Mouse (Mus musculus) B cell, adult 2 months (primary cell): ENCODE measurements around the gene Traf1.

Source experiments
- DNase-seq, 2 experiments: peaks; one replicate each; pipeline ENCODE4 v3.0.0; 2022

Gene Traf1

DNA sequence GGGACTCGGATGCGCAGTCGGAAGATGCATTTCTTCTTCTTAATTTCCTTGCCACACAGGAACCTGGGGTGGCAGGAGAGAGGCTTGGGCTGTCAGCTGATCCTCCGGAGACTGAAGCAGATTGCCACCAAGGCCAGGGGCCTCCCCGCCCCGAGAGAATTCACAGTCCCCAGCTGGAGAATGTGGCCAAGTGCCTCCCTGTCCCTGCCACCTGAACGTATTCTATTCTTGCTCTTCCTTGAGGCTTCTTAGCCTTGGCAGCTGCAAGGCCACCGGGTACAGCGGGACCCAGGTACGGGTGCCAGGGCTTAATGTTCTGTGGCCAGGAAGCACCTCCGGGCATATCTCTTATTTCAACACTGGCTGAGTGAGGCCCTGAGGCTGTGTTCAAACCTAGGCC, 61.9 kb downstream of the Traf1 start:
- no peak for DNase-seq

DNA sequence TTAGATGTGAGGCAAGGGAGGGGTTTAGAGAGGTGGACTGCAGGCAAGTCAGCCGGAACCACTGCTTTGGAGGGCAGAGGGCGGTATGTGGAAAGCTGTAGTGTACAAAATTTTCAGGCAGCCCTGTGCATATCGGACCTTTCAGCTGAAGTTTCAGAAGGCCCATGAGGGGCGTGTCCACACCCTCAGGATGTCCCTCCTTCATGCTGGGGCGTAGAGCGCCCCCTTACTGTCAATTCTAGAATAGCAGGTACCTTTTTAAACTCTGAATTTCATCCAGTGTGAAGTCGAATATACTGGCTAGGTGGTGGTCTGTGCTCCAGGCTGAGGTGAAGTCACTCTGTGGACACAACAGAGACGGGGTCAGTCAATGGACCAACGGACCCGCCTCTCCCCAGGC, 63.8 kb downstream of the Traf1 start:
- peak; percentile 64 to 69 for DNase-seq

DNA sequence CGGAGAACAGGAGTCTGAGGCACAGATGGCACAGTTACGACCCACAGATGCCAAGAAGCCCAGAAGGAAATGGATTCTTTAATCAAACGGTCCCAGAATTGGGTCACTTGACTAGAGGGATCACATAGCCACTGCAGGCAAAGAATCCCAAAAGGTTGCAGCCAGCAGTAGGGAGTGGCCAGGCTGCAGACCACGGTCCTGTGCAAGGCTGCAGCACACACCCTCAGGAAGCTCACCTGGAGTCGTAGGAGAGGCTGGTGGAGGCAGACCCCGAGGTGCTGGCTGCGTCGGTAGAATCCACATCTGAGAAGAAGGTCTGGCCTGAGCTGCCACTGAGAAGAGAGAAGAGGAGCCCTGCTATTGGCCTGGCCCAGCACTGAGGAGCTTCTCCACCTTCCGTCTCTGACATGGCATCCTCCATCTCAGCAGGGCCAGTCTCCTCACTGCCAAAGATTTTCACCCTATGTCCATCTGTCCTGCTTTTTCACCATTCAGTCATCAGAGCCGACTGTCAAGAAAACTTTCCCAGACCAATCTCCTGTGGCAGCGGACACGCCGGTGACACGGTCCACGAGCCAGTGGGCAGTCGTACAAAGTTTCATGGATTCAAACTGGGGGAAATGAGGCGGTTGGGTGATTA, 64.6 kb downstream of the Traf1 start:
- DNase-seq: no peak

DNA sequence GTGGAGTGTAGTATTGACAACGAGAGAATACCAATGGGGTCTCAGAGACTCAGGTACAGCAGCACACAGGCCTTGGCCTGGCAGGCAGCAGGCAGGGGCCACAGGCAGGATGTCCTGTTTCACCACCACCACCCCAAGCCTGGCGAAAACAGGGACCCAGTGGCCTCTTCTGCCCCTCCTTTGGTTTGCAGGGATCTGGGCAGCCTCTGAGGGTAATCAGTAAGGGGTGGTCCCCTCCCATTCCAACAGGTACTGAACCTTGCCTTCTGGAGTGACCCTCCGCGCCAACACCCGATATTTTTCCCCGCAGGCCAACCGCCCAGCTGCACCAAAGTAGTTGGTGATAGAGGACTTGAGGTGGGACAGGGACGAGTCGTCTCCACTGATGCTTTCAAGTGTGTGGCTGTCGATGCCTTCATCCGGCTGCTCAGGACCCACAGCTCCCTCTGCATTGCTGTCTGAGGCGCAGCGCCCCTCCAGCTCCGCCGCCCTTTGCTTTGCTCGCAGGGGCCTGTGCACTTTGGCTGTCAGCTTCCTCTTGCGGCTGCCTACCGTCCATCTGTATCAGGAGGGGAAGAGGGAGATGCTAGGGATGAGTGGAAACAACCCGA, 66.0 kb downstream of the Traf1 start:
- no peak for DNase-seq

DNA sequence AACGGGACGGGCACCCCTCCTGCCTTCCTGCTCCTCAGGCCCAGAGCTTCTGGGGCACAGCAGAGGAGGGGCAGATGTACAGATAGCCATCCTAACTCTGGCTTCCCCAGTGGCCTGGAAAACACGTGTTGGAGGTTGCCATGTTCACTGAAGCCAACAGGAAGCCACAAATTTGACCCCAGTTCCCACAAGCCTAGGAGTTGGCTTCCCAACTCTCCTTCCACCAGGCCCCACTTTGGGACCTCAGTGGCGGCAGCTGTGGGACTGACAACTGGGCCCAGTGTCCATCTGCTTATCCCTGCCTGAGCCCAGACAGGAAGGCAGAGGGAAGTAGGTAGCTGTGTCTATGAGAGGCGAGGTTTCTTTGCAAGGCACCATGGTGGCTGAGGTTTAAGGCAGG, 67.6 kb downstream of the Traf1 start:
- no peak for DNase-seq
